ENCODE assay signal across 35 mouse cellular contexts in genomic region chr6:129042470-129042869, GRCm38 (mm10). TPM values are rescaled to one million over a fixed set of nuclear protein-coding genes. Genes with fewer than 3 reads are reported as not detected.
"Had no signal": no experiment of that assay in that cellular context is flagged by ENCODE, and none has a peak within 500 bp of the region (broad histone marks: within the 10 kb centered on the region; RNA-seq: fewer than 3 reads in every experiment).

No protein-coding gene starts in this region.

- H3K27ac ChIP-seq: embryonic facial prominence, embryonic 10.5 days; embryonic facial prominence, embryonic 12.5 days; embryonic facial prominence, embryonic 13.5 days; embryonic facial prominence, embryonic 15.5 days; forebrain, embryonic 10.5 days; forebrain, embryonic 12.5 days; forebrain, embryonic 13.5 days; forebrain, embryonic 15.5 days; gastrocnemius, adult 2 months; heart, adult 2 months had no signal

- H3K9me3 ChIP-seq: embryonic facial prominence, embryonic 10.5 days; embryonic facial prominence, embryonic 12.5 days; embryonic facial prominence, embryonic 13.5 days; embryonic facial prominence, embryonic 15.5 days; forebrain, embryonic 10.5 days; forebrain, embryonic 12.5 days; forebrain, embryonic 13.5 days; forebrain, embryonic 15.5 days had no signal

- H3K27me3 ChIP-seq: embryonic facial prominence, embryonic 12.5 days; embryonic facial prominence, embryonic 13.5 days; embryonic facial prominence, embryonic 15.5 days; forebrain, embryonic 12.5 days; forebrain, embryonic 13.5 days; forebrain, embryonic 15.5 days had no signal

- H3K4me2 ChIP-seq: embryonic facial prominence, embryonic 12.5 days; embryonic facial prominence, embryonic 13.5 days; embryonic facial prominence, embryonic 15.5 days; forebrain, embryonic 12.5 days; forebrain, embryonic 13.5 days; forebrain, embryonic 15.5 days had no signal

- H3K36me3 ChIP-seq: embryonic facial prominence, embryonic 10.5 days; embryonic facial prominence, embryonic 12.5 days; embryonic facial prominence, embryonic 13.5 days; embryonic facial prominence, embryonic 15.5 days; forebrain, embryonic 10.5 days; forebrain, embryonic 12.5 days; forebrain, embryonic 15.5 days had no signal

- DNase-seq: cerebellum, adult 9-10 months; cerebellum, adult 9-11 months; cerebellum, postnatal 10 days; cerebellum, postnatal 14 days; cerebellum, postnatal 25 days; cerebellum, postnatal 36 days; embryo, embryonic 11 days; forebrain, postnatal 0 days; gastrocnemius, adult 2 months; gastrocnemius, postnatal 10 days; gastrocnemius, postnatal 14 days; gastrocnemius, postnatal 25 days; gastrocnemius, postnatal 36 days; heart, adult 11 months; heart, adult 18-20 months; heart, adult 2 months had no signal

- H3K4me1 ChIP-seq: embryonic facial prominence, embryonic 10.5 days; embryonic facial prominence, embryonic 12.5 days; embryonic facial prominence, embryonic 13.5 days; embryonic facial prominence, embryonic 15.5 days; forebrain, embryonic 10.5 days; forebrain, embryonic 12.5 days; forebrain, embryonic 13.5 days; forebrain, embryonic 15.5 days had no signal

- ATAC-seq: forebrain, embryonic 13.5 days; forebrain, embryonic 14.5 days; forebrain, embryonic 15.5 days; forebrain, embryonic 16.5 days; forebrain, postnatal 0 days had no signal

- H3K9ac ChIP-seq: embryonic facial prominence, embryonic 12.5 days; embryonic facial prominence, embryonic 13.5 days; embryonic facial prominence, embryonic 15.5 days; forebrain, embryonic 12.5 days; forebrain, embryonic 13.5 days; forebrain, embryonic 15.5 days; forebrain, postnatal 0 days had no signal

- H3K4me3 ChIP-seq: embryonic facial prominence, embryonic 10.5 days; embryonic facial prominence, embryonic 12.5 days; embryonic facial prominence, embryonic 13.5 days; embryonic facial prominence, embryonic 15.5 days; erythroblast, embryonic 14.5 days; forebrain, embryonic 10.5 days; forebrain, embryonic 12.5 days; forebrain, embryonic 13.5 days; forebrain, embryonic 15.5 days; gastrocnemius, adult 2 months; heart, adult 2 months had no signal

RNA-seq across cellular contexts. Expression of gene Klrb1f, which starts 3.2 kb away (rescaled TPM):
- total RNA-seq: gastrocnemius, adult 18-20 months; gastrocnemius, adult 2 months; gastrocnemius, adult 8-10 months; gastrocnemius, postnatal 10 days; gastrocnemius, postnatal 14 days; gastrocnemius, postnatal 25 days; gastrocnemius, postnatal 36 days; gastrocnemius, postnatal 4 days; heart, adult 18-20 months; heart, adult 2 months had no signal
- polyA plus RNA-seq: cortical plate, adult 2 months; embryonic facial prominence, embryonic 10.5 days; erythroblast, embryonic 14.5 days; forebrain, embryonic 10.5 days; forebrain, embryonic 11.5 days; forebrain, embryonic 12.5 days; forebrain, embryonic 13.5 days had no signal

RNA-seq across cellular contexts. Expression of gene Clec2e, which starts 58.2 kb away (rescaled TPM):
- total RNA-seq: common myeloid progenitor, adult 5-6 weeks; forebrain, postnatal 0 days; granulocyte monocyte progenitor cell, adult 5-6 weeks; heart, adult 18-20 months had no signal
- polyA plus RNA-seq: cortical plate, adult 2 months; embryonic facial prominence, embryonic 10.5 days; embryonic facial prominence, embryonic 11.5 days; embryonic facial prominence, embryonic 12.5 days; embryonic facial prominence, embryonic 13.5 days; embryonic facial prominence, embryonic 15.5 days; erythroblast, embryonic 14.5 days; forebrain, embryonic 10.5 days; forebrain, embryonic 11.5 days; forebrain, embryonic 12.5 days; forebrain, embryonic 13.5 days; forebrain, embryonic 14.5 days; forebrain, embryonic 15.5 days; forebrain, embryonic 16.5 days; forebrain, postnatal 0 days had no signal
